Mouse (Mus musculus) urinary bladder, postnatal 25 days (tissue): ENCODE results near the gene Tmod3.
"Not testable (repeated sequence)": the region's sequence is repeated elsewhere in the genome, so short reads cannot be mapped to it uniquely, and the experiment has no call there.

Experiments
- DNase-seq: peaks from one replicate; pipeline ENCODE4 v3.0.0; 2022; ENCODE audit warnings: low spot score

The Tmod3 gene

DNA sequence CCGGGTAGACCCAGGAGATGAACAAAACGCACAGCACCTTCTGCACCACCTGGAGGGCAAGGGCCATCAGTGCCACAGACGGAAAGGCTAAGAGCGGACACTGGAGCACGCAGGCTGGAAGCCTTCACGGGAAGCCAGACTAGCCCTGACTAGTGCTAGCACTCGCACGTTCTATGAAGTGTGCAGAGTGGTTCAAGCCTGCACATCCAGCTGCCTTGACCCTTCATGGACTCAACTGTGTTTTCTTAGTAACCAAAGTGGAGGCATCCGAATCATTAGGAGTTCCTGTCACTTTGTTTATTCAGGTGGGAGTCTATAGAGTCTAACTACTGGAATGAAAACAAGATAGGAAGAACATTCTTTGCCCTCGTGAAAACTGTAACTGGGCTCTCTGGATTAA is 63.5 kb downstream of the Tmod3 start:
- DNase-seq, result no peak

DNA sequence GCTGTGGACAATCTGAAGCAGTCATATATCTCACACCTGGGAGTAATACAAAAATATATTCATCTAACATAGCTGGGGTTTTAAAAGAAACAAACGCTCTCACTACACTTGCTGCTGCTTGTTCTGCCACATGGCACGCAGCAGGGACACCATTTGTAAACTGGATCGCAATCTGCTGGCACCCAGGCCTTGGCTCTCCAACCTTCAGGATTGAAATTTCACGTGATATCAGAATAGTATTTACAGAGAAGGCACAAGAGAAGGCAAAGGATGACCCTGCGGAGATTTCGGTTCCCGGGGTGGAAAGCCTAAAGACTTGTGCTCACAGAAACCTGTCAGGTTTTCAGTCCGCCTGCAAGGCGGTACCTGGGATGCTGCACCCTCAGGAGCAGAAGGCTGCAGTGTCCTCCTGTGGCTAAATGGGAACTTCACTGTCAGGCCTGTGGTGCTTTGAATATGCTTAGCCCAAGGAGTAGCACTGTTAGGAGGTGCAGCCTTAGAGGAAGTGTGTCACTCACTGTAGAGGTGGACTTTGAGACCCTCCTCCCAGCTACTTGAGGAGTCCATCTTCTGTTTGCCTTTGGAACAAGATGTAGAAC is 65.0 kb downstream of the Tmod3 start:
- no peak for DNase-seq

GRCm38 (mm10) chr9:75488255-75488654 is 71.2 kb downstream of the Tmod3 start:
- DNase-seq, result not testable (repeated sequence)

- DNase-seq, result no peak
Measured at GRCm38 (mm10) chr9:75485231-75485630, 74.2 kb downstream of the Tmod3 start.

DNA sequence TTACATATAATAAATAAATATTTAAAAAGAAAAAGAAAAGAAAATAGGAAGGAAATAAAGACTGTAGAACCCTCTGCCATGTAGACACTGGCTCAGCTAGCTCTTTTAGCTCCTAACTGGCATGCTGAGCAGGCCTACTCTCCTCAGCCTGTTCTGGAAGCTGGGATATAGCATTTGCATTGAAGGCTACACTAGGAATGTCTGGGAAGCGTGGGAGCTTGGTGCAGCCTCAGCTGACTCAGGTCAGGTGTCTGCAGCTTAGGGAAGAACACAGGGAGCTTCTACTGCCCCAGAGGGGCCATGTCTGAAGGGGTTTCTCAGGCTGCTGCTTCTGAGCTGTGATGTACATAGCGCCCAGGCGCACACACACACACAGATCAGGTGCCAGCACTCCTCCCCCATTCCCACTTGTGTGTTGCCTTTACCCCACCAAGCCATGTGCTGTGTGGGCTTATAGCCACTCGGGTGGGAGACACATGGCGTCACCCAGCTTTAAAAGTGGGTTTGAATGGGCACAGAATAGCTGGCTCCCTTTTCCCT is 78.9 kb downstream of the Tmod3 start:
- no peak for DNase-seq

- no peak for DNase-seq
Measured at GRCm38 (mm10) chr9:75479106-75479725, 80.2 kb downstream of the Tmod3 start.

GRCm38 (mm10) chr9:75477212-75477611 is 82.2 kb downstream of the Tmod3 start:
- DNase-seq, result no peak

- DNase-seq, result no peak
Measured at GRCm38 (mm10) chr9:75468297-75468696, 91.2 kb downstream of the Tmod3 start.

DNA sequence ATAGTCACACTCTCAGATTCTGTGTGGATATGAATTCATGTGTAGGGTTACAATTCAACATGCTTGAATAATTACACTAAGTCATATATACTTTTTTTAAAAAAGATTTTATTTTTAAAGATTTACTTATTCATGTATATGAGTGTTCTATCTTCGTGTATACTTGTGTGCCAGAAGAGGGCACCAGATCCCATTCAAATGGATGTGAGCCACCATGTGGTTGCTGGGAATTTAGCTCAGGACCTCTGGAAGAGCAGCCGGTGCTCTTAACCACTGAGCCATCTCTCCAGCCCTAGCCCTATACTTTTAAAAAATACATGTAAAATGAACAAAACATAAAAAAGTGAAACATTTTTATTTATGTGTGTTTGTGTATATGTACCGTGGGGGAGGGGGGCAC is 91.9 kb downstream of the Tmod3 start:
- no peak for DNase-seq

DNA sequence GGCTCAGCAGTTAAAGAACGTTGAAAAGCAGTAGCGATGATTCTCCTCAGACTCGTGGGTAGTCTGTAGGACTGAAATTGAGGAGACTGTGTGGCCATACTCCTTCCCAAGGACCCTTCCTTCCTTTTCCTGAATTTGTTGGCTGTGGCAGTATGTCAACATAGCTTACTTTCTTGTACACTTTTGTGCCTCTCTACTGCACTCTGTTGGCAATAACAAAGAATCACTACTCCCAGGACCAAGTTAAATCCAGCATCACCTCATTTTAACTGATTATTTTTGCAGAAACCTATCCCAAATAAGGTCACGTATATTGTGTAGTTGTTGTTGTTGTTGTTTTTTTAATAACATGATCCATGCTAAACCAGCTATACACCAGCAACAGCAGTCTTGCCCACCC is 92.8 kb downstream of the Tmod3 start:
- DNase-seq, result no peak

DNA sequence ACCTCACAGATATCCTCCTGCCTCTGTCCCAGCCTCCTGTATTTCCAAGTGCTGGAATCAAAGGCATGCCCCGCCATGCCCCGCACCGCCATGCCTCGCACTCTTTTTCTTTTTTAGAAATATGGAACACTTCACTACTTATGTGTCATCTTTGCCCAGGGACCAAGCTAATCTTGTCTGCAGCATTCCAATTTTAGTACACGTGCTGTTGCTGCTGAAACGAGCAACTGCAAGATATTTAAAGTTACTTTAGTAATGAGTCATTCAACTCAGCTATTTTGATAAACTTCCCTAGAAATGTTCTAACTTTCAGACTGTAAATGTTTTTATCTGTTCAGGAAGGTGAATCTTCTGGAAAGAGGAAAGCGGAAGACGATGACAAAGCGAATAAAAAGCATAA is 93.6 kb downstream of the Tmod3 start:
- no peak for DNase-seq

- DNase-seq, result no peak
Measured at GRCm38 (mm10) chr9:75463050-75463660, 96.3 kb downstream of the Tmod3 start.

- no peak for DNase-seq
Measured at GRCm38 (mm10) chr9:75455684-75456083, 103.8 kb downstream of the Tmod3 start.

DNA sequence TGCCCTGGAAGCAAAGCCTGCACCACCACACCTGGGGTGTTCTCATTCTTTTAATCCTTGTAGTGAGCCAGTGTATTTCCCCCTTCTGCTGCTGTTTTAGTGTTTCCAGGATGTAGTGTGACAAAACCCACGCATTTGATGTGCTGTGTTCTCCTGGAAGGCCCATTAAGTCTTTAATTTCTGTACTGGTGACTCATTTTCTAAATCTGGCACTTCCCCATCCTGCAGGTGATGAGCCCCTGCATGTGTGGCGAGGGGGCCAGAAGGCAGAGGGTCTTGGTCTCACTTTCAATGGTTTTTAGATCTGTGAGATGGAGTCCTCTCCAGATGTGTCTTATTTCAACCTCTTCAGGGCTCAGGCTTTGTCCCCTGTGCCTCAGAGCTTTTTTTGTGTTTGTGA is 105.5 kb downstream of the Tmod3 start:
- DNase-seq, result no peak

DNA sequence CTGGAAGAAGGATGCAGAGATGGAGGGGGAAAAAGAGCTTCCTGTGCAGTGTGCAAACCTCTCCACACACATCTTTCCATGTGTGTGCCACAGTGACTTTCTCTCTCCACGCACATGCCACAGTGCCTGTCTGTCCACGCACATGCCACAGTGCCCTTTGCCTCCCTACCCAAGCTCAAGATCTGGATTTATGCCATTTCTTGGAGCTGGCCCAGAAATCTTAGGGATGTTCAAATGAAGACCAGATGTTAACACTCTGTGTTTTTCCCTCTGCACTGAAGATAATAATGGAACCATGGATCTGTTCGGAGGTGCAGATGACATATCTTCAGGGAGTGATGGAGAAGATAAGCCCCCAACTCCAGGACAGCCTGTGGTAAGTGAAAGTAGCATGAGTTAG is 111.4 kb downstream of the Tmod3 start:
- no peak for DNase-seq
